Mouse (Mus musculus) kidney, adult 11 months (tissue): ENCODE results near the gene Pde6c.
A peak's percentile ranks its signal among the peaks of the same experiment; 100 is the strongest.

ENCODE experiments used
- DNase-seq: peaks from one replicate; pipeline ENCODE4 v3.0.0; 2022

Gene Pde6c

DNA sequence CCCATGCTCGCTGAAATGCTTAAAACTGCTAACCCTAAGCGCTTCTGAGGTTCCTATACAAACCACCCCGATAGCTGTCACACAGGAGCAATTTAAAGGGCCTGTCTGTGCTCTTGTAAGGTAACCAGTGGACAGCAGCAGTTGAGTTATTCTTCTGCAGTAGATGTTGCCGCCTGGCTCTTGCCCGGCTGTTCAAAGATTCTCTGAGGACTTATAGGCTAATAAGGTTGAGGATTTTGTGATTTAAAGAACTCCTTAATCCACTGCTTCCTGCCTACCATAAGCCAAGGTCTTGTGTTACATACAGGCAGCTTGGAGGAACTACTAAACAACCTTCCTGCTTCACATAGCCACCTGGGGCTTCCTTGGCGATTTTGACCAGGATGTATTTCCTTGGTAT lies at the start of gene Pde6c:
Gene Pde6c (plus strand): TSS at position 301 of the 400 bp plus-strand sequence.
- DNase-seq = no peak

DNA sequence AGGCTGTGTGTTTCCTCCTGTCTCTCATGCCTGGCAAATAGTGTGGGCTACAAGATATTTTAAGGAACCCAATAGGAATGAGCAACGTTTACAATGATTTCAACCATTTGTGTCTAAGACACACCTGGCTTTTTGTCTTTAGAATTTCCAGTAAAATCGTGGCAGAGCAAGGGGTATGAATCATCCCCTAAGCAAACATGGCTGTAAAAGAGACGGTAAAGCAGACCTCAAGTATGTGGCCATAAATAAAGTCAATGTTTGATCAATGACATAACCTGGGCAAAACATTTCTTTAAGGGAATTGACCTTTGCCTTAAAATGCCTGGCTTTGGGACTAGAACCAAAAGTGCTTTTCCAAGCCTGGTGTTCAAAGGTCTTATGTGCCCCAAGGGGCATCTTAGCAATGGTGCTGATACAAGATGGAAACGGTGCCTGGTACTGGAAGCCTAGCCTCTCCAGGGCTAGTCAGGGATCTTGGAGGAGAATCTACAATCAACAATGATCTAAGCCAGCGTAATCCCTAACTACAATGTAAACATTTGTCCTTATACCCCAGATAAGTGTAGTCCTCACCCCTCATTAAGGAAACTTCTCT lies 49.6 kb upstream of the Pde6c start:
- DNase-seq = no peak

DNA sequence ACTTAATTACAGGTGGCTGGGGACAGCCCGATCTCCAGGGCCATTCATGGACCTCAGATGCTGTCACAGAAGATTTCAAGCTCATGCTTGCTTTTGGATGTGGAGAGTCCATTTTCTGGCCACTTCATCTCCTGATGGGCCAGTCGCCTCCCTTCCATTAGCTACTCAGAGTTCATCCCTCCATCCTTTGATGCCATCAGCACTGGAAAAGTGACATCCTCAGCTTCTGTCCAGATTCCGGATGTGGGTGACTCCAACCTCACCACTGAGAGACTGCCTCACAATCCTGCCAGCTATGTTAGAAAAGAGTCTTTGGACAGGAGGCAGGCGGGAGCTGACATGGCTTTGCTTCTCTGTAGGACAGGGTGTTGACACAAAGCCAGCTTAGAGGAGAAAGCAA lies 46.7 kb upstream of the Pde6c start:
- DNase-seq = no peak

DNA sequence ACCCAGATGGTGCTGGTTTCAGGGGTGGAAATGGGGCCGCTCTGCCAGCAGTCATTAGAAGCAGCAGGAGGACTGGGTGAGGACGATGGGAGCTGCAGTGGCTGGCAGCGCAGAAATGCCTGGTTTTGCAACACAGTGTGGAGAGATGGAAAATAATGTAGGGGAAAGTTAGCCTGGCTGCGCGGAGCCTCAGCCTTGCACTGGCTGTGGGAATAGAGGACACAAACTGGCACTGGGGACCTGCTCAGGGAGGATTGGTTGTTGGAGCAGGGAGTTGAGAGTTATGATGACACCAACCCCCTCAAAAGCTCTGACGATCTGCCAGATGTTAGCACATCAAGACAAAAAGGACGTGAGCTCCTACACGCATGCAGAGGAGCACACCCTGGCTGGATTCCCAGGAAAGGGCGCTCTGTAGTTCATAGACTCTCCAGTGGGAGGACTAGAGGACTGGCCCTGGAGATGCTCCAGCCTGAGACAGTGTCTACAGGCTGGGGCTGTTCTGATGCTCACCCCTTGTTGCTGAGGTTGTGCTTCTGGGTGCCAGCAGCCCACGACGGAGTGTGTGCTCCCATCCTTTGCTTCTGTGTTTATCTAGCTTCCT lies 45.5 kb upstream of the Pde6c start:
- no peak for DNase-seq

DNA sequence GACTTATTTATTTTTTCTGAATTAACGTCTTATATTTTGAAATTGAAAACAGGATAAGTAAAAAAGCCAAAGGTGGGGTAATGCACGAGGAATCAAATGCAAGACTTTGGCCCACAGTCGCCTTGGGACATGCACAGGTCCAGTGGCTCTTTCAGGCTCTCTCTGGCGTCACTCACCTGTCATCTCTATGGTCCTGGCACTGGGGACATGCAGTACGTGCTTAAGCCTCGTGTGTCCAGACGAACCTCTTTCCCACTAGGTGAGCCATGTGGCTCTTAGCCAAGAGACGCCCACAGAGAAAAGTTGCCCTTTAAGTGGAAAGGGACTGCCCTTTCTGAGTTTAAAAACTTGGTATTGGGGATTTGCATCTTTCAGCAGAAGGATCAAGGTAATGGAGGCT lies 43.2 kb upstream of the Pde6c start:
- DNase-seq = no peak

DNA sequence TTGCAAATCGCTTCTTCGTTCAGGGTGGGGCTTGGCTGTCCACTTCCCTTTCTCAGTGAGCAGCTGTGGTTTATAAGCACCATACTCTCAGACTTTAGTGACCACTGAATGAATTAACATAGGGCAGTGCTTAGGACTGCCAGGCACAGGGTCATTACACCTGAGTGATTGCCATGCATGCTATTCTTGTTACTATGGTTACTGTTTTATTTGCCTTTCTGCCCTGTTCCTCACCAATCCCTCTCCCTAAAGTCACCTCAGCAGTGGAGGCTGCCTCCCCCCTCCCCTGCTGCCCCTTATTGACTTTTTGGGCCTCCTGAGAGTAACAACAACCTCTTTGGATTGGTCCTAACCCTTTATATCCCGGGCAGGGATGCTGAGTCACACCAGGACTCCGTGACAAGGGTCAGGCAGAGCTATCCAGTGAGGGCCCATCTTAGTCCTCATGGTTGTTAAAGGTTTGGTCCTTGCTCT lies 41.0 kb upstream of the Pde6c start:
- peak; percentile 13 for DNase-seq

DNA sequence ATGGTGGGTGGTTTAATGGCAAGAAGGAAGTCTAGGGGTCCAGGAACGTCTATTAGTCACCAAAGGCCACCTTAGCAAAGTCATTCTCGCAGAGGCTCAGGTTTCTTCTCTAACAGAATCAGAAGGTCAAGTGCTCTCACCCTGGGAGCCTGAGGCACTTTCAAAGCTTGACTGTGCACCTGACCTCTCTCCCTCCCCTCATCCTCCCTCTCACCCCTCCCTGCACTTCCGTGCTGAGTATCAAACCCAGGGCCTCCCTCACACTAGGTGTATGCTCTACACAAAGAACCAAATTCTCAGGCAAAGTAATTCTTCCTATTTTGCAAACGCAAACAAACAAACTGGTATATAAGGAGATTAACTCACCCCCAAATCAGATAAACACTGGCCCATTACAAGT lies 36.4 kb upstream of the Pde6c start:
- no peak for DNase-seq

DNA sequence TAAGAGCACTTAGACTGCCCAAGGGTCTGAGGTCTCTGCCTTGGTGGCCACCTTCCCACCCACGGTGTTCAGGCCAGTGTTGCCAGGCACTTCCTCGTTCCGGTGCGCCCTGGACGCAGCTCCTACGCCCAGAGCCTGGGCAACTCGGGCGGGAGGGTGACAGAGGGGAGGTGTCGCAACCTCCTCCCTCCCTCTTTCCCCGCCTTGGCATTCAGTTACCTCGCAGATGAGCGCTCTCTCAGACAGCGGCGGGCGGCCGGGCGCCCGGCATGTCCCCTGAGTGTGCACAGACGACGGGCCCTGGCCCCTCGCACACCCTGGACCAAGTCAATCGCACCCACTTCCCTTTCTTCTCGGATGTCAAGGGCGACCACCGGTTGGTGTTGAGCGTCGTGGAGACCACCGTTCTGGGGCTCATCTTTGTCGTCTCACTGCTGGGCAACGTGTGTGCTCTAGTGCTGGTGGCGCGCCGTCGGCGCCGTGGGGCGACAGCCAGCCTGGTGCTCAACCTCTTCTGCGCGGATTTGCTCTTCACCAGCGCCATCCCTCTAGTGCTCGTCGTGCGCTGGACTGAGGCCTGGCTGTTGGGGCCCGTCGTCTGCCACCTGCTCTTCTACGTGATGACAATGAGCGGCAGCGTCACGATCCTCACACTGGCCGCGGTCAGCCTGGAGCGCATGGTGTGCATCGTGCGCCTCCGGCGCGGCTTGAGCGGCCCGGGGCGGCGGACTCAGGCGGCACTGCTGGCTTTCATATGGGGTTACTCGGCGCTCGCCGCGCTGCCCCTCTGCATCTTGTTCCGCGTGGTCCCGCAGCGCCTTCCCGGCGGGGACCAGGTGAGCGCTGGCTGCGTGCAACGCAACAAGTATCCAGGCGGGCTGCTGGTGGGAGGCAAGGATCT lies 35.5 kb upstream of the Pde6c start, which contains the start of gene Ffar4:
Gene Ffar4 (plus strand): TSS at position 214 of the 901 bp plus-strand sequence.
- no peak for DNase-seq

DNA sequence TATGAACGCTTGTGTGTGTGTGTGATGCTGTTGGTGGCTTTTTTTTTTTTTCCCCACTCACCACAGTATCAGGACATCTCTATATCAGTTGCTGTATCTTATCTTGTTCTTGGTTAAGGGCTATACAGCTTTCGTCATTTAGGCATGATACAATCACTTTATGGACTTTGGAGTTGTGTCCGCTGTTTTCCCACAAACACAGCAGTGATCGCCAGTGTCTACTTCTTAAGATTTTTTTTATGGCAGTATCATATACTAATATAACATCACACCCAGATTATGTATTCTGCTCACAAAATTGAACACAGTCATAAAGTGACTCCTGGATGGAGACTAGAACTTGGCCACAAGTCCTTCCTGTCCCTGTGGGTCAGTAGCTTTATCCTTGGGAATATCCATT lies 24.7 kb upstream of the Pde6c start:
- no peak for DNase-seq

DNA sequence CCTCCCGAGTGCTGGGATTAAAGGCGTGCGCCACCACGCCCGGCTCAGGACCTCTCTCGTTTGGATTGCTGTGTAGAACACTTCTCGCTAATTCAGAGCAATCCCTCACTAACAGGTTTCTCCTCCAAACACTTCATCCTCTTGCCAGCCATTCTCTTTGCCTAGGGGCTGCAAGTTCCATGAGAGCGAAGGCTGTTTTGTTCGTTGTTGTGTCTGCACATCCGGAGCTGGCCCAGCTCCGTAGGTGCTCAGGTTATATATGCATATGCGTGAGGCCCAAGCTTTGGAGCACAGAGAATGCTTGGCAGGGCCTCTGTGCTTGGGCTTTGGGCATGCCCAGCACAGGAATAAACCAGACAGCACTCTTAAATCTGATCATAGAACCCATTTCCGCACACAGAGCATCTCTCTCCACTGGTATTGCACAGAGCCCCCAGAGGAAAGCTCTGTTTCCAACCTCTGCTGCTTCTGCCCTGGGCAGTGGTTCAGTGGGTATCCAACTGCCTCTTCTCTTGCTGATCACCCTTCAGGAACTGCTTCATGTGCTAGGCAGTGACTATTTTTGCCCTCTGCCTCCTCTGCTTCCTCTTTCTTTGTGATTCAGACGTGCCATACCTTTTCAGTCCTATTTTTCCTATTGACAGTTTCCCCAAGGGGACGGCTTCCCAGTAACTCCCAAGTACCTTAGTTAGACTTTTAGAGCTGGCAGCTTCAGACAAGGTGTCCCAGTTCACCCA lies 22.9 kb upstream of the Pde6c start:
- DNase-seq = no peak

DNA sequence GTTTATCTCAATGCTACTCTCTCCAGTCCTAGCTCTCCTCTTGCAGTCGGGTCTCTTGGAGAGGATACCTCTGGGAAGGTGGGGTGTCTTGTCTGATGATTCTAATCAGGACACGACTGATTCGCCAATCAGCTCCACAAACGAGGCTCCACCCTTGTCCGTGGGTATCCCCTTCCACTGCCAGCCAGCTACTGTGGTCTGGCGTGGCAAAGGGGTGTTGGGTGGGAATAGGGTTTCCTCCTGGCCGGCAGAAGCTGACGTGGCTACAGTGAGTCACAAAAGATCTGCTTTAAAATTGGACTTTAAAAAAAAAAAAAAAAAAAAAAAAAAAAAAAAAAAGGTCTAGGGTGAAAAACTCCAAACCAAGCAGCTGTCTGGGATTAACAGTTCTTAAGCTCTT lies 21.5 kb upstream of the Pde6c start:
- no peak for DNase-seq

DNA sequence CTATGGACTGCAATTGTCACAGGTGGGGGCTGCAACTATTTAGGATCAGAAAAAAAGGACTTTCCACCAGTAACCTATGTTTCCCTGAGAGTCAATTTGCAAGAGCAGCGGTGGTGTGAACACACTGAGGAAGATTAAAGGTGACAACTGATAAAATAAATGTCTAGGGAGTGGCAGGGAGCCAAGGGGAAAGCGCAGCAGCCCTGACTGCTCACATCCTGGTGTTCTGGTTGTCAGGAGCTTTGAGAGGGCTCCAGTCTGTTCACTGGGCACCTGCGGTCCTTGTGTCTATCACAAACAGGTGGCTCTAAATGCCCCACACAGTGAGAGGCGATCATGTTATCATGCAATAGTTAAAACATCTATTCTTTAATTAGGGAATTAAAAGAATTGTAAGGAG lies 20.0 kb upstream of the Pde6c start:
- no peak for DNase-seq

DNA sequence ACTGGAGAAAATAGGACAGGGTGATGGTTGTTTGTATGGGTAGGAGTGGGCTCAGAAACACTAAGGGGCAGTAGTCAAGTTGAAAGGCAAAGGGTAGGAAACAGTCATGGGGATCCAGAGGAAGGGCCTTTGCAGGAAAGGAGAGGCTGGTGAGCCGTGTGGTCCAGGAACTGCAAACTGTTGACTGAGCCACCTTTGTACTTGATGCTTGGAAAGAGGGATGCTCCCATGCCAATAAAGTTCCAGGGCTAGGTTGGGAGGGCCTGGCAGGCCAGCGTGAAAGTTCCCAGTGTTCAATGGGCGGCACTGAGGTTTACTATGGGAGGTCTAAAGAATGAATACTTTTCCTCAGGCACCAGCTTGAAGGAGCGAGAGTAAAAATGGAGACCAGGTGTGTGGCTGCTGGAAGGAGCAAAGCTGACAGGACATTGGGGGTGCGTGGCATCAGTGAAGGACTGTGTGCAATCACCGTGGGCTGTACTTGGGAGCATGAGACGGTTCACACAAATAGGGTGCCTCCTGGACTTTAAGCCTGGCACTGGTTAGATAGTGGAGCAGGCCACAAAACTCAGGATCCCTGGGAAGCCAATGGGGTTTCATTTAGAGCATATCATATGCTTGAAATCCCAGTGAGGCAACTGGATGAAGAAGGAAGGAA lies 17.6 kb upstream of the Pde6c start:
- DNase-seq = no peak

DNA sequence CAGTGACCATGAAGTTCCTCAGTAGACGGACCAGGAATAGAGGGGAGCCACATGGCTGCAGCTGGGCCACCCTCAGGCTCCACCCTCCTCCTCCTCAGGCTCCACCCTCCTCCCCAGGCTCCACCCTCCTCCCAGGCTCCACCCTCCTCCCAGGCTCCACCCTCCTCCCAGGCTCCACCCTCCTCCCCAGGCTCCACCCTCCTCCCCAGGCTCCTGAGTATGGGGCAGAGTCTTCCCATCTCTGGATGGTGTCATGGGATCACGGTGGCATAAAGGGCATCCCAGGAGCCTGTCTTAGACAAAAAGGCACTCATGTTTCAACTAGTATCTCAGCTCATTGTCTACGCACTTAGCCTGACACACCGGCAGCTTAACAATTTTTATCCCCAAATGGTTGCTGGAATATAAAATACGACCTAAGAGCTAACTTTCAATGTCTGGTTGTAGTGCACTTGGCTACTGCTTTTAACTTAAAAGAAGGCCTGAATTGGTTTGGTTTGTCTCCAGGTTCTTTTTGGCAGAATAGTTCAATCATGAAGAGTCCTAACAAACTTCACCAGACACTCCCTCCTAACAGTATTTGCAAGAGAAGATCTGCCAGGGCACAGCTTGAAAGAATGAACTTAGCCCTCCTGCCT lies 12.3 kb upstream of the Pde6c start:
- DNase-seq = no peak

DNA sequence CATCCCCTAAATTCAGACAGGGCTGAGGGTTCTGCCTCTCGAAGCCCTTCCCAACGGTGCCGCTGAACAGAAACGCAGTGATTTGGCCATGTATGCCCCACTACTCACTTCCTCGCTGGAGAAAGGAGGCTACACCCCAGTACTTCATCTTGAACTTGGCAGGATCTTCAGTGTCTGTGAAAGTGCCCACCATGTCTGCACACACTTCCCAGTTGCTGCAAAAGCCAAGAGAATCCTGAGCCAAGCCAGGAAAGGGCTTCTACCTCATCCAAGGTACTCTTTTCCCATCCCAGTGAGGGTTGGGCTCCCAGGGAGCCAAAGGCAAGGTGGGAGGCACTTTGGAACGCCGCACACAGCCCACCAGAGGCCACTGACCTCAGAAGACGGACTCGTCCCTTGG lies 8.7 kb upstream of the Pde6c start:
- DNase-seq = no peak

DNA sequence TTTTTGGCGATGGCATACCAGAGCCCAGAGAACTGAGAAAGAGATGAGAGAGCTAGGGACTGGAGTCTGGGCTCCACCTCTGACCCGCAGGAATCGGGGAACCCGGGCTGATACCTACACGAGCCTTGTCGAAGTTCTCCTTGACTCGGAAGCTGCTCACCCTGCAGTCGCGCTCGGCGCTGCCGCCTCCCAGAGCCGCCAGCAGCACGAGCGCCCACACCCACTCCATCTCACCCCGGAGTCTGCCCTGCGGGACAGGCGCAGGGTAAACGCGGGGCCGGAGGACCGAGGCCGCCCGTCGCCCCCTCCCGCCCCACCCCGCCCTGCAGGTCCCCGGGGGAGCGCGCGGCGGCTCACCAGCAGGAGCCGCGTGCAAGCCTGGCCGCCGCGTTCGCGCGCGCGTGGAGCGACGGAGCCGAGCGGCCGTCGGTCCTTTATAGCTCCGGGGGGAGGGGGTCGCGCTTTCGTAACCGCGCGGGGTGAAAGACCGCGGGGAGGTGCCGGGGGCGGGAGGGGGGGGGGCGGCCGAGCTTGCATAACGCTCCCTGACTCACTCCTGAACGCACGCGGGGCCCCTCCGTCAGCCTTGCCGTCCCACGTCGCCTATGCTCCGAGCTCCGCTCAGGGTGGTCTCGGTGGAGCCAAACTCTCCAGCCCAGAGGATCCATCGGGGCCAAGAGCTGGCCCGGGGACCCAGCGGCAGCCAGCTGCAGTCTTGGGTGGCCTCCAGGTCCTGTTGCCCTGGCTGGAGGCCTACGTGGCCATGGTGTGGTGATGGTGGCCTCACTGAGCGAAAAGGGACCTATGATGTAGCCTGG lies 8.0 kb upstream of the Pde6c start:
- no peak for DNase-seq

DNA sequence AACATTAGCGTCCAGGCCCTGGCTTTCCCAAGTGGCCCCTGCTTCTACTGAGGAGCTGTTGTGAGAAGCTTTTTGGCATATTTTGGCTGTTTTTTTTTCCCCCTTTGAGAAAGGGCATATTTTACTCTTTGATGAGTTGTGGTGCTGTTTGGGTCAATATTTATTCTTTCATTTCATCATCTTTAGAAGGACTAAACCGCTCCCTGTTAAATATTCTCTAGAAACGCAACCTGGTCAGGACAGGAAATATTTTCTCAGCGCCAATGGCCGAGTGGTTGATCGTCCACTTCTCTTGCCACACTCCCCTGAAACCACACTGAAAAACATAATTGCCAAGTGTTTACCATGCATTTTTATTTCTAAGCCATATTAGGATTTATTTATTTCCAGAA lies 7.4 kb upstream of the Pde6c start, which contains the start of gene Rbp4:
Gene Rbp4 (minus strand): TSS at position 63 of the 392 bp plus-strand sequence.
- DNase-seq = no peak

DNA sequence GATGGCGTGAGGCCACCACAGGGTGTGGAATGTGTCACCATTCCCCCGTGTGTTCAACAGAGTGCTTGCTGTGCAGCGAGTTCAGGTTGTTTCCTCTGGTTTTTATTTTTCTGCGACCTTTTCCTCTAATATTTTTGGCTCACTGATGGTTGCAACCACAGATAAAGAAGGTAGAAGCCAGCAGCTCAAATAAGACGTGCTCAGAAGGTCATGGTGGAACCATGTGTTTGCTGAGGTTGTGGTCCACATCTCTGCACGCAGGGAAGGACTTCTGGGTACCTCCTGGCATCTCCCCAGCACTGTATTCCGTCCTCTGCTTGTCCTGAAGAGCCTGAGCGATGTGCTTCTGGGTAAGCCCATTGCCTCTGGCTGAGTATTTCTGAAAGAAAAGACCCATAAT lies 5.9 kb upstream of the Pde6c start:
- no peak for DNase-seq

DNA sequence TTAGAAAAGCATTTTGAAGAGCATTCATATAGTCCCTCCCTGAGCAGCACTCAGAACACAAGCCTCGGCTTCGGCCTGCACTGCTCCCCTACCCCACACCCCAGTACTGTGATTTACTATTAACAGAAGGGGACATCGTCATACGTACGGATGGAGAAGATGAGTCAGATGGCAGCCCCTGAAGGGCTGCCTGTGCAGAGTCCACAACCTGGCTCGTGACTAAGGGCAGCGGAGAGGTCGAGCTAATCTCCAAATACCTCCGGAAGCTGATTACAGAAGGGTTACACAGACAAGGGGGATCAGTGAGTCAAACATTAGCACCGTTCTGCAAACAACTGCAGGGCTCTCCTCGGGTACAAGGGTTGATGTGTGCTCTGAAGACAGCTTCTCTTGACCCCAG lies 1.4 kb downstream of the Pde6c start:
- no peak for DNase-seq

DNA sequence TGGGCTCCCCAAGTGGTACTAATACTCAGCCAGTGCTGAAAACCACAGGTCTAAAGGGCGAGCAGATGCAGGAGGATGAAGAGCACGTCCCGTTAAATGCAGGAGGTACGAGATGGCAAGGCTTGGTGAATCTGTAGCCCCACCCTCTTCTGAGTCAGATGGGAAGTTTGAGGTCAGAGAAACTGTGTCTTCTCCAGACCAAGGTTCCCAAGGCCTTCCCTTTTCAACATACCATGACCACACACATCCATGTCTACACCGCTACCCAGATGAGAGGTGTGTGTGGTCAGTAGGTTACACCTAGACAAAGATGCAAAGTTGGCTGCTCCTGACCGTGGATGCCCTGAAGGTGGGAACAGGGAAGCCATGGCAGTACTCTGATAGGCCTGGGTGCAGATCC lies 2.2 kb downstream of the Pde6c start:
- no peak for DNase-seq
